Mouse (Mus musculus) MEL (cell line): ENCODE measurements around the gene Hist1h2be. TPM values are rescaled to one million over a fixed set of nuclear protein-coding genes. Genes with fewer than 3 reads are reported as not detected.

Source experiments
- DNase-seq: peaks from one replicate; pipeline ENCODE4 v3.0.0; 2011; ENCODE audit warnings: low read depth, low spot score
- H3K27ac ChIP-seq: 2 replicates; pipeline ENCODE4 v1.5.1; 2012; ENCODE audit warnings: low read depth, mild to moderate bottlenecking, control low read depth, low read length, moderate library complexity; ENCODE audit not compliant: control insufficient read depth
- H3K27me3 ChIP-seq, 2 experiments: fragments of 150-350 bp in 1 of 2; sonication (generic) in 1 of 2; 2 replicates each; pipeline ENCODE4 v1.6.1; 2012; ENCODE audit warnings: low read length in 2 of 2, mild to moderate bottlenecking in 2 of 2, improper control_type of control experiment in 1 of 2, moderate library complexity in 1 of 2; ENCODE audit not compliant: insufficient read depth in 2 of 2, control insufficient read depth in 1 of 2
- H3K36me3 ChIP-seq, 2 experiments: 2 replicates each; pipeline ENCODE4 v1.6.1; 2012 to 2014; ENCODE audit warnings: low read length in 2 of 2, improper control_type of control experiment in 1 of 2, inconsistent platforms in 1 of 2, mild to moderate bottlenecking in 1 of 2; ENCODE audit not compliant: insufficient read depth in 2 of 2, control insufficient read depth in 1 of 2
- H3K4me1 ChIP-seq, 2 experiments: fragments of 150-350 bp in 1 of 2; sonication (generic) in 1 of 2; 2 replicates each; pipeline ENCODE4 v1.6.1; 2012; ENCODE audit warnings: low read length in 2 of 2, improper control_type of control experiment in 1 of 2, mild to moderate bottlenecking in 1 of 2; ENCODE audit not compliant: insufficient read depth in 2 of 2, control insufficient read depth in 1 of 2
- H3K4me3 ChIP-seq, 2 experiments: fragments of 150-350 bp in 1 of 2; sonication (generic) in 1 of 2; 2 replicates each; pipeline ENCODE4 v1.5.1; 2012; ENCODE audit warnings: low read depth in 2 of 2, low read length in 2 of 2, mild to moderate bottlenecking in 2 of 2, moderate library complexity in 2 of 2, control low read depth in 1 of 2, improper control_type of control experiment in 1 of 2; ENCODE audit not compliant: control insufficient read depth in 1 of 2, insufficient read depth in 1 of 2
- H3K79me2 ChIP-seq: 2 replicates; pipeline ENCODE4 v1.6.1; 2012; ENCODE audit warnings: mild to moderate bottlenecking, low read length, moderate library complexity; ENCODE audit not compliant: control insufficient read depth, poor library complexity, insufficient read depth
- H3K9ac ChIP-seq: 2 replicates; pipeline ENCODE4 v1.6.1; 2012; ENCODE audit warnings: low read depth, mild to moderate bottlenecking, control low read depth, low read length, moderate library complexity; ENCODE audit not compliant: control insufficient read depth, poor library complexity, severe bottlenecking
- H3K9me3 ChIP-seq: fragments of 150-350 bp; sonication (generic); replicated peaks from 2 replicates; pipeline ENCODE4 v1.6.1; 2012; ENCODE audit warnings: mild to moderate bottlenecking, low read length, improper control_type of control experiment, moderate library complexity; ENCODE audit not compliant: insufficient read depth
- BHLHE40 ChIP-seq: IDR thresholded peaks from 2 replicates; pipeline ENCODE4 v1.6.1; 2012; ENCODE audit warnings: low read depth, mild to moderate bottlenecking, inconsistent platforms, low read length, improper control_type of control experiment, borderline replicate concordance
- CHD1 ChIP-seq: IDR thresholded peaks from 2 replicates; pipeline ENCODE4 v1.6.1; 2012; ENCODE audit warnings: low read depth, mild to moderate bottlenecking, inconsistent platforms, low read length, improper control_type of control experiment
- CHD2 ChIP-seq: IDR thresholded peaks from 2 replicates; pipeline ENCODE4 v1.6.1; 2011; ENCODE audit warnings: low read length, improper control_type of control experiment
- CTCF ChIP-seq, 3 experiments: IDR thresholded peaks in 2 of 3; conservative IDR thresholded peaks in 1 of 3; 2 replicates each; pipeline ENCODE4 v1.5.1; 2011 to 2012; ENCODE audit warnings: low read length in 3 of 3, low read depth in 2 of 3, mild to moderate bottlenecking in 2 of 3, improper control_type of control experiment in 1 of 3, inconsistent platforms in 1 of 3, mixed read lengths in 1 of 3, moderate library complexity in 1 of 3; ENCODE audit not compliant: control insufficient read depth in 1 of 3, insufficient read depth in 1 of 3, poor library complexity in 1 of 3, severe bottlenecking in 1 of 3
- E2F4 ChIP-seq: IDR thresholded peaks from 2 replicates; pipeline ENCODE4 v1.6.1; 2011; ENCODE audit warnings: low read depth, low read length, improper control_type of control experiment, borderline replicate concordance
- ELF1 ChIP-seq: IDR thresholded peaks from 2 replicates; pipeline ENCODE4 v1.6.1; 2014; ENCODE audit warnings: low read depth, mild to moderate bottlenecking, inconsistent platforms, low read length, improper control_type of control experiment, moderate library complexity
- EP300 ChIP-seq, 2 experiments: IDR thresholded peaks; 2 replicates each; pipeline ENCODE4 v1.6.1; 2011; ENCODE audit warnings: improper control_type of control experiment in 2 of 2, low read length in 2 of 2, low read depth in 1 of 2, mild to moderate bottlenecking in 1 of 2
- ETS1 ChIP-seq: IDR thresholded peaks from 2 replicates; pipeline ENCODE4 v1.6.1; 2012; ENCODE audit warnings: low read depth, mild to moderate bottlenecking, inconsistent platforms, low read length, improper control_type of control experiment, moderate library complexity
- GABPA ChIP-seq: IDR thresholded peaks from 2 replicates; pipeline ENCODE4 v1.6.1; 2012; ENCODE audit warnings: low read depth, mild to moderate bottlenecking, inconsistent platforms, low read length, improper control_type of control experiment, moderate library complexity
- GATA1 ChIP-seq: IDR thresholded peaks from 2 replicates; pipeline ENCODE4 v1.6.1; 2011; ENCODE audit warnings: low read depth, low read length, improper control_type of control experiment
- HCFC1 ChIP-seq: IDR thresholded peaks from 2 replicates; pipeline ENCODE4 v1.6.1; 2012; ENCODE audit warnings: low read depth, mild to moderate bottlenecking, inconsistent platforms, low read length, improper control_type of control experiment, moderate library complexity
- JUND ChIP-seq: IDR thresholded peaks from 2 replicates; pipeline ENCODE4 v1.6.1; 2011; ENCODE audit warnings: low read depth, mild to moderate bottlenecking, improper control_type of control experiment, low read length
- KAT2A ChIP-seq: conservative IDR thresholded peaks from 2 replicates; pipeline ENCODE4 v1.6.1; 2012; ENCODE audit warnings: low read depth, low read length, improper control_type of control experiment, inconsistent platforms
- MAFK ChIP-seq: IDR thresholded peaks from 2 replicates; pipeline ENCODE4 v1.6.1; 2011; ENCODE audit warnings: low read depth, mild to moderate bottlenecking, low read length, improper control_type of control experiment, borderline replicate concordance
- MAX ChIP-seq: IDR thresholded peaks from 2 replicates; pipeline ENCODE4 v1.6.1; 2011; ENCODE audit warnings: low read length, improper control_type of control experiment
- MAZ ChIP-seq: IDR thresholded peaks from 2 replicates; pipeline ENCODE4 v1.6.1; 2012; ENCODE audit warnings: low read depth, mild to moderate bottlenecking, inconsistent platforms, low read length, improper control_type of control experiment
- MXI1 ChIP-seq: IDR thresholded peaks from 2 replicates; pipeline ENCODE4 v1.6.1; 2011; ENCODE audit warnings: mild to moderate bottlenecking, low read depth, low read length, improper control_type of control experiment
- MYB ChIP-seq: IDR thresholded peaks from 2 replicates; pipeline ENCODE4 v1.6.1; 2011; ENCODE audit warnings: mild to moderate bottlenecking, low read depth, low read length, improper control_type of control experiment
- POLR2A ChIP-seq, 2 experiments: IDR thresholded peaks; 2 replicates each; pipeline ENCODE4 v1.6.1; 2011 to 2012; ENCODE audit warnings: low read length in 2 of 2, mild to moderate bottlenecking in 2 of 2, control low read depth in 1 of 2, improper control_type of control experiment in 1 of 2, low read depth in 1 of 2, moderate library complexity in 1 of 2; ENCODE audit not compliant: control insufficient read depth in 1 of 2, insufficient read depth in 1 of 2, poor library complexity in 1 of 2
- POLR2AphosphoS2 ChIP-seq: IDR thresholded peaks from 2 replicates; pipeline ENCODE4 v1.6.1; 2011; ENCODE audit warnings: low read length, improper control_type of control experiment
- POLR2AphosphoS5 ChIP-seq: IDR thresholded peaks from 2 replicates; pipeline ENCODE4 v1.6.1; 2012; ENCODE audit warnings: low read depth, borderline replicate concordance, mild to moderate bottlenecking, inconsistent platforms, low read length, moderate library complexity, mixed read lengths
- RAD21 ChIP-seq: IDR thresholded peaks from 2 replicates; pipeline ENCODE4 v1.6.1; 2011; ENCODE audit warnings: mild to moderate bottlenecking, low read depth, low read length, improper control_type of control experiment
- RCOR1 ChIP-seq: IDR thresholded peaks from 2 replicates; pipeline ENCODE4 v1.6.1; 2012; ENCODE audit warnings: low read depth, mild to moderate bottlenecking, inconsistent platforms, low read length, improper control_type of control experiment
- SIN3A ChIP-seq: IDR thresholded peaks from 2 replicates; pipeline ENCODE4 v1.6.1; 2012; ENCODE audit warnings: low read length, improper control_type of control experiment, inconsistent platforms
- SMC3 ChIP-seq: IDR thresholded peaks from 2 replicates; pipeline ENCODE4 v1.6.1; 2011; ENCODE audit warnings: low read depth, low read length, improper control_type of control experiment
- TAL1 ChIP-seq: IDR thresholded peaks from 2 replicates; pipeline ENCODE4 v1.6.1; 2012; ENCODE audit warnings: mild to moderate bottlenecking, inconsistent platforms, low read length, moderate library complexity, mixed read lengths
- TCF12 ChIP-seq: IDR thresholded peaks from 2 replicates; pipeline ENCODE4 v1.6.1; 2014; ENCODE audit warnings: low read depth, mild to moderate bottlenecking, inconsistent platforms, low read length, improper control_type of control experiment, moderate library complexity
- USF1 ChIP-seq: IDR thresholded peaks from 2 replicates; pipeline ENCODE4 v1.6.1; 2014; ENCODE audit warnings: low read depth, mild to moderate bottlenecking, inconsistent platforms, low read length, improper control_type of control experiment, moderate library complexity
- USF2 ChIP-seq, 2 experiments: IDR thresholded peaks; 2 replicates each; pipeline ENCODE4 v1.6.1; 2011 to 2012; ENCODE audit warnings: improper control_type of control experiment in 2 of 2, low read length in 2 of 2, borderline replicate concordance in 1 of 2, inconsistent platforms in 1 of 2, low read depth in 1 of 2, mild to moderate bottlenecking in 1 of 2; ENCODE audit not compliant: insufficient read depth in 1 of 2
- ZC3H11A ChIP-seq: IDR thresholded peaks from 2 replicates; pipeline ENCODE4 v1.6.1; 2012; ENCODE audit warnings: low read depth, mild to moderate bottlenecking, inconsistent platforms, low read length, improper control_type of control experiment
- ZKSCAN1 ChIP-seq: IDR thresholded peaks from 2 replicates; pipeline ENCODE4 v1.6.1; 2012; ENCODE audit warnings: low read depth, mild to moderate bottlenecking, inconsistent platforms, low read length, improper control_type of control experiment, moderate library complexity
- ZMIZ1 ChIP-seq: IDR thresholded peaks from 2 replicates; pipeline ENCODE4 v1.6.1; 2012; ENCODE audit warnings: low read depth, mild to moderate bottlenecking, inconsistent platforms, low read length, improper control_type of control experiment, moderate library complexity
- polyA plus RNA-seq, 2 experiments: library from polyadenylated mRNA; stranded (reverse) in 1 of 2; unstranded in 1 of 2; fragments of >175 nt in 1 of 2; fragments of >200 nt in 1 of 2; gene quantifications; 2 replicates each; pipeline versions ENCODE4 v1.2.1 to v1.2.4; 2012; ENCODE audit warnings: low replicate concordance in 2 of 2, low read depth in 1 of 2; ENCODE audit not compliant: insufficient read length in 2 of 2, insufficient read depth in 1 of 2, missing spikeins in 1 of 2
- total RNA-seq: library from RNA; depleted of rRNA; stranded (reverse); fragments of 300-350 nt; gene quantifications from 2 replicates; pipeline ENCODE4 v1.2.3, GENCODE M21; 2012

The Hist1h2be gene
- total and polyA plus RNA-seq, 3 experiments, result 0.49 to 237 TPM; not detected in 1

DNA sequence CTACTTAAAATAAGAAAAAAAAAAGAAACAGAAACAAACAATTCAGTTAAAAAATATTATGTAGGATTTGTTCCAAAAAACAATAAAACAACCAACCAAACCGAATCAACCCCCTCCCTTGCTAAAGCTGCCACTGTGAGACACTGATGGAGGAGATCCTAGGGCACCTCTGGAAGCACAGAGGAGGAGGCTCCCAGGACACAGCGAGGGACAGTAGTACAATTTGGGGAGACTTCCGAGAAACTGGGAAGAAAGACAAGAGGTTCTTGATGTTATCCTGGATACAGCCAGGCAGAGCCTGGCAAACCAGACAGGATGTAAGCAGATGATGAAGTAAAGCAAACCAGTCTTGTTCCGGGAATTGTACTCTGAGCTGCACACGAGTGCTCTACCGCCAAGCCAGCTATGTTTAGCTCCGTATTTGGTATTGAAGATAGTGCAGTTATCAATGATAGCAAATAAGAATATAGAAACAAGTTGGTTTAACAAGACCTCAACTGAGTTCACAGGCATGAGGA is 17.7 kb downstream of the Hist1h2be start:
- Histone ChIP-seq H3K36me3 (no peaks in the 10 kb centered on the region), H3K4me3 (no peak overlapping the region), H3K27ac (no peak overlapping the region), H3K79me2 (no peaks in the 10 kb centered on the region), H3K4me1 (no peaks in the 10 kb centered on the region), H3K9ac (no peak overlapping the region), H3K9me3 (no peaks in the 10 kb centered on the region), H3K27me3 (no peaks in the 10 kb centered on the region)
- no peak for TF ChIP-seq TCF12
- no peak for TF ChIP-seq RAD21
- DNase-seq, result no peak

DNA sequence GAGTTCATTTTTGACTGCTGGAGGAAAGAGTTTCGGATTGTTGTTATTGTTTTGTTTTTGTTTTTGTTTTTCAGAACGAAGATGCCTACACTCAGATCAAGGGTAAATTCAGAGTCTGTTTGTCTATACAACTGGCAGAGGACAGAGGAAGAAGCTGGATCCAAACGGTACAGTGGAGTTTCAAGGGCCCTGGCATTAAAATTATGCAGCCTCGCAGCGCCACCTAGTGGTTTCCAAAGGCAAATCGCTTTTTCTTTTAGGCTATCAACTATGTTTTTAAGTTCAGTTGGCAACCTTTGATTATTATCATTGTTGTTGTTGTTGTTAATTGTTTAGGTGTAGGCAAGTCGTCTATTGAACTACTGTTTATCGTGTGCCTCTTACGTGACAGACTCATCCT is 23.0 kb downstream of the Hist1h2be start:
- Histone ChIP-seq H3K9me3 (no peaks in the 10 kb centered on the region), H3K27me3 (no peaks in the 10 kb centered on the region), H3K4me3 (0 out of 4 replicates have a peak overlapping the region, but pooled peaks of 1 of the 2 experiments have one; percentile 19), H3K36me3 (peaks cover 0 to 28% of the 10 kb centered on the region in 2 experiments; a peak in 2 of 4 replicates), H3K27ac (no peak overlapping the region), H3K9ac (peak overlapping the region; percentile 34; the same call in 1 of the 2 replicates), H3K4me1 (peaks cover 15 to 26% of the 10 kb centered on the region in 2 experiments), H3K79me2 (no peaks in the 10 kb centered on the region)
- peak; percentile 89 for DNase-seq
- TF ChIP-seq BHLHE40 (peak; percentile 9; the same call in 1 of the 2 replicates), SMC3 (peak; percentile 76), HCFC1 (no peak), TAL1 (no peak), USF1 (no peak), USF2 (IDR thresholded peaks at IDR 0.05; ENCODE audit: borderline replicate concordance in 1 of 2, insufficient read depth in 1 of 2, low read depth in 1 of 2, low read length in 2 of 2) (no peak), ZKSCAN1 (no peak), RAD21 (peak; percentile 98), POLR2A (IDR thresholded peaks at IDR 0.05; ENCODE audit: control insufficient read depth in 1 of 2, insufficient read depth in 1 of 2, low read depth in 1 of 2, low read length in 2 of 2, poor library complexity in 1 of 2) (no peak), ELF1 (0 out of 2 replicates have a peak, but pooled peaks have one; percentile 24), EP300 (IDR thresholded peaks at IDR 0.05; ENCODE audit: low read depth in 1 of 2, low read length in 2 of 2) (no peak), ZC3H11A (peak; percentile 85), GATA1 (peak; percentile 27; the same call in 1 of the 2 replicates), MXI1 (no peak), MAZ (no peak), JUND (no peak), GABPA (no peak), MAX (no peak), CHD1 (no peak), SIN3A (peak; percentile 70), ZMIZ1 (no peak), E2F4 (no peak), POLR2AphosphoS5 (no peak), CHD2 (no peak), ETS1 (no peak), TCF12 (no peak), MYB (no peak), POLR2AphosphoS2 (no peak), KAT2A (no peak), CTCF (IDR thresholded peaks at IDR 0.05 in 2 of 3, conservative IDR thresholded peaks at IDR 0.05 in 1 of 3; ENCODE audit: control insufficient read depth in 1 of 3, insufficient read depth in 1 of 3, low read depth in 2 of 3, low read length in 3 of 3, poor library complexity in 1 of 3, severe bottlenecking in 1 of 3) (peak; percentile 75 to 88 (median 77)), RCOR1 (no peak), MAFK (no peak)
